Mouse (Mus musculus): ENCODE results near the gene Plcd4. TPM values are rescaled to one million over a fixed set of nuclear protein-coding genes. Genes with fewer than 3 reads are reported as not detected.

Gene Plcd4
- polyA plus RNA-seq, 1 experiment from 2014 or later = 0.29 TPM

- ATAC-seq = no peak; the same call in 1 of the 2 replicates
- WGBS = 0% methylated on average over 24 of the region's 24 CpGs
These were observed 44.6 kb downstream of the Plcd4 start for GRCm38 (mm10) chr1:74587233-74587772.

GRCm38 (mm10) chr1:74587773-74588445, 45.2 kb downstream of the Plcd4 start, which contains the start of the genes Zfp142 and Bcs1l:
Zfp142 (minus strand) TSS chr1:74588246.
Bcs1l (plus strand) TSS chr1:74588289.
- H3K36me3 ChIP-seq (ENCODE audit: control insufficient read depth, insufficient read depth, low read length) = no peaks in the 10 kb centered on the region; the same call in 1 of the 2 replicates
- peak within 1 kb of the TSS; percentile 83 for H3K27ac ChIP-seq (ENCODE audit: low read length)
- no peaks in the 10 kb centered on the region for H3K27me3 ChIP-seq (replicated peaks; ENCODE audit: control insufficient read depth, insufficient read depth, low read length)
- peak within 1 kb of the TSS; percentile 81 for H3K9ac ChIP-seq (ENCODE audit: low read depth, low read length)
- H3K4me3 ChIP-seq (ENCODE audit: low read length) = peak within 1 kb of the TSS; percentile 87
- WGBS = under 1% methylated on average over 48 of the region's 48 CpGs
- peak within 1 kb of the TSS; percentile 78 for H3K4me2 ChIP-seq (ENCODE audit: low read depth, low read length)
- ATAC-seq = peak; percentile 99
- peaks cover 15% of the 10 kb centered on the region for H3K4me1 ChIP-seq (ENCODE audit: control insufficient read depth, insufficient read depth, low read length)
- no peaks in the 10 kb centered on the region for H3K9me3 ChIP-seq (ENCODE audit: control insufficient read depth, low read length)

More at GRCm38 (mm10) chr1:74587233-74587772, 44.6 kb downstream of the Plcd4 start:
- Histone ChIP-seq H3K9me3 (ENCODE audit: control insufficient read depth, low read length) (no peaks in the 10 kb centered on the region), H3K4me3 (ENCODE audit: low read length) (peak overlapping the region; percentile 87), H3K27me3 (replicated peaks; ENCODE audit: control insufficient read depth, insufficient read depth, low read length) (no peaks in the 10 kb centered on the region), H3K27ac (ENCODE audit: low read length) (peak overlapping the region; percentile 83), H3K36me3 (ENCODE audit: control insufficient read depth, insufficient read depth, low read length) (no peaks in the 10 kb centered on the region; the same call in 1 of the 2 replicates), H3K4me1 (ENCODE audit: control insufficient read depth, insufficient read depth, low read length) (peaks cover 15% of the 10 kb centered on the region), H3K4me2 (ENCODE audit: low read depth, low read length) (peak overlapping the region; percentile 78), H3K9ac (ENCODE audit: low read depth, low read length) (peak overlapping the region; percentile 81)

- WGBS = 76% methylated on average over 8 of the region's 8 CpGs
These were observed 51.7 kb downstream of the Plcd4 start for GRCm38 (mm10) chr1:74594434-74594833.

GRCm38 (mm10) chr1:74600501-74601266, 58.0 kb downstream of the Plcd4 start:
- peaks cover 10% of the 10 kb centered on the region for H3K4me1 ChIP-seq (ENCODE audit: control insufficient read depth, insufficient read depth, low read length)
- H3K9ac ChIP-seq (ENCODE audit: low read depth, low read length) = peak overlapping the region; percentile 85
- WGBS = 8% methylated on average over 26 of the region's 26 CpGs
- peak overlapping the region; percentile 57; the same call in 1 of the 2 replicates for H3K27ac ChIP-seq (ENCODE audit: low read length)
- peak overlapping the region; percentile 89 for H3K4me3 ChIP-seq (ENCODE audit: low read length)
- H3K36me3 ChIP-seq (ENCODE audit: control insufficient read depth, insufficient read depth, low read length) = 0 out of 2 replicates have a peak, but pooled peaks cover 4% of the 10 kb centered on the region
- peak overlapping the region; percentile 68 for H3K4me2 ChIP-seq (ENCODE audit: low read depth, low read length)
- H3K9me3 ChIP-seq (ENCODE audit: control insufficient read depth, low read length) = no peaks in the 10 kb centered on the region
- ATAC-seq = peak; percentile 78
- H3K27me3 ChIP-seq (replicated peaks; ENCODE audit: control insufficient read depth, insufficient read depth, low read length) = no peaks in the 10 kb centered on the region

More at GRCm38 (mm10) chr1:74594434-74594833, 51.7 kb downstream of the Plcd4 start:
- H3K4me1 ChIP-seq (ENCODE audit: control insufficient read depth, insufficient read depth, low read length) = no peaks in the 10 kb centered on the region
- H3K9me3 ChIP-seq (ENCODE audit: control insufficient read depth, low read length) = no peaks in the 10 kb centered on the region
- no peak overlapping the region for H3K9ac ChIP-seq (ENCODE audit: low read depth, low read length)
- H3K36me3 ChIP-seq (ENCODE audit: control insufficient read depth, insufficient read depth, low read length) = peaks cover 12% of the 10 kb centered on the region
- H3K4me3 ChIP-seq (ENCODE audit: low read length) = no peak overlapping the region
- no peaks in the 10 kb centered on the region for H3K27me3 ChIP-seq (replicated peaks; ENCODE audit: control insufficient read depth, insufficient read depth, low read length)
- ATAC-seq = no peak
- H3K4me2 ChIP-seq (ENCODE audit: low read depth, low read length) = no peak overlapping the region
- H3K27ac ChIP-seq (ENCODE audit: low read length) = no peak overlapping the region

GRCm38 (mm10) chr1:74601267-74601962, 58.7 kb downstream of the Plcd4 start, which contains the start of the genes Rnf25 and Stk36:
Rnf25 (minus strand) TSS chr1:74601397.
Stk36 (plus strand) TSS chr1:74601445.
- peak; percentile 92 for ATAC-seq
- WGBS = 6% methylated on average over 25 of the region's 25 CpGs
- H3K4me2 ChIP-seq (ENCODE audit: low read depth, low read length) = peak within 1 kb of the TSS; percentile 68
- peak within 1 kb of the TSS; percentile 89 for H3K4me3 ChIP-seq (ENCODE audit: low read length)
- peak within 1 kb of the TSS; percentile 57; the same call in 1 of the 2 replicates for H3K27ac ChIP-seq (ENCODE audit: low read length)
- peak within 1 kb of the TSS; percentile 85 for H3K9ac ChIP-seq (ENCODE audit: low read depth, low read length)
- H3K9me3 ChIP-seq (ENCODE audit: control insufficient read depth, low read length) = no peaks in the 10 kb centered on the region
- H3K27me3 ChIP-seq (replicated peaks; ENCODE audit: control insufficient read depth, insufficient read depth, low read length) = no peaks in the 10 kb centered on the region
- H3K4me1 ChIP-seq (ENCODE audit: control insufficient read depth, insufficient read depth, low read length) = peaks cover 10% of the 10 kb centered on the region
- H3K36me3 ChIP-seq (ENCODE audit: control insufficient read depth, insufficient read depth, low read length) = 0 out of 2 replicates have a peak, but pooled peaks cover 4% of the 10 kb centered on the region

Small RNAs within 50 kb of the gene (microRNA-seq; reads per million reads assigned to microRNA genes)
- not detected for gene Gm25035

Other genes with a start within 250 kb of the Plcd4 start
- gene Tmbim1, start 237.3 kb upstream of the Plcd4 start, polyA plus RNA-seq (2015; fragmentation: Nextera tagmentation; extraction: Ambion mirVana) = 77.3 and 79.8 TPM in 2 replicates
- gene Catip, start 180.8 kb upstream of the Plcd4 start, polyA plus RNA-seq (2015; fragmentation: Nextera tagmentation; extraction: Ambion mirVana) = 0.24 and 0.50 TPM in 2 replicates
- gene Slc11a1, start 167.7 kb upstream of the Plcd4 start, polyA plus RNA-seq (2015; fragmentation: Nextera tagmentation; extraction: Ambion mirVana) = 8.0 and 8.9 TPM in 2 replicates
- 69.4 and 72.3 TPM in 2 replicates for gene Ctdsp1, start 151.4 kb upstream of the Plcd4 start, polyA plus RNA-seq (2015; fragmentation: Nextera tagmentation; extraction: Ambion mirVana)
- 207 and 244 TPM in 2 replicates for gene Vil1, start 133.5 kb upstream of the Plcd4 start, polyA plus RNA-seq (2015; fragmentation: Nextera tagmentation; extraction: Ambion mirVana)
- gene Cnot9, start 36.8 kb upstream of the Plcd4 start, polyA plus RNA-seq (2015; fragmentation: Nextera tagmentation; extraction: Ambion mirVana) = 51.5 and 52.1 TPM in 2 replicates
- 20.3 and 20.9 TPM in 2 replicates for gene Usp37, start 1.4 kb downstream of the Plcd4 start, polyA plus RNA-seq (2015; fragmentation: Nextera tagmentation; extraction: Ambion mirVana)
- gene Zfp142, start 45.4 kb downstream of the Plcd4 start, polyA plus RNA-seq (2015; fragmentation: Nextera tagmentation; extraction: Ambion mirVana) = 3.5 and 3.6 TPM in 2 replicates
- gene Bcs1l, start 45.4 kb downstream of the Plcd4 start, polyA plus RNA-seq (2015; fragmentation: Nextera tagmentation; extraction: Ambion mirVana) = 21.5 and 23.3 TPM in 2 replicates
- gene Rnf25, start 58.5 kb downstream of the Plcd4 start, polyA plus RNA-seq (2015; fragmentation: Nextera tagmentation; extraction: Ambion mirVana) = 26.3 and 28.2 TPM in 2 replicates
- 3.0 and 3.3 TPM in 2 replicates for gene Stk36, start 58.6 kb downstream of the Plcd4 start, polyA plus RNA-seq (2015; fragmentation: Nextera tagmentation; extraction: Ambion mirVana)
- 6.9 and 7.1 TPM in 2 replicates for gene Ttll4, start 118.9 kb downstream of the Plcd4 start, polyA plus RNA-seq (2015; fragmentation: Nextera tagmentation; extraction: Ambion mirVana)
- gene Cyp27a1, start 170.7 kb downstream of the Plcd4 start, polyA plus RNA-seq (2015; fragmentation: Nextera tagmentation; extraction: Ambion mirVana) = 7.6 and 8.0 TPM in 2 replicates
- 0.15 and 0.17 TPM in 2 replicates for gene Prkag3, start 206.3 kb downstream of the Plcd4 start, polyA plus RNA-seq (2015; fragmentation: Nextera tagmentation; extraction: Ambion mirVana)
- 0.22 and 0.49 TPM in 2 replicates for gene Wnt6, start 229.0 kb downstream of the Plcd4 start, polyA plus RNA-seq (2015; fragmentation: Nextera tagmentation; extraction: Ambion mirVana)
- gene Wnt10a, start 248.6 kb downstream of the Plcd4 start, polyA plus RNA-seq (2015; fragmentation: Nextera tagmentation; extraction: Ambion mirVana) = 0.05 and 0.09 TPM in 2 replicates

Data from intestine, embryonic 16.5 days (tissue).